Mouse (Mus musculus): ENCODE data around the gene Pipox. TPM values are rescaled to one million over a fixed set of nuclear protein-coding genes. Genes with fewer than 3 reads are reported as not detected.

Pipox gene
- total and polyA plus RNA-seq, 2 experiments, result 222 to 251 TPM

GRCm38 (mm10) chr11:77934111-77934521 is 40.2 kb upstream of the Pipox start:
- 14% methylated on average over 4 of the region's 4 CpGs for WGBS
- H3K9ac ChIP-seq (ENCODE audit: low read depth, low read length), result no peak overlapping the region
- H3K4me1 ChIP-seq (ENCODE audit: control insufficient read depth, insufficient read depth, low read length), result 0 out of 2 replicates have a peak, but pooled peaks cover 2% of the 10 kb centered on the region
- no peak for TF ChIP-seq POLR2A (IDR thresholded peaks at IDR 0.05; ENCODE audit: extremely low read depth, insufficient read depth, low read length)
- no peak for TF ChIP-seq CTCF (IDR thresholded peaks at IDR 0.05; ENCODE audit: low read depth, low read length)
- peaks cover 31% of the 10 kb centered on the region for H3K27me3 ChIP-seq (ENCODE audit: control insufficient read depth, insufficient read depth, low read length)
- H3K27ac ChIP-seq (replicated peaks; ENCODE audit: insufficient read depth, low read depth, low read length), result no peak overlapping the region
- H3K4me3 ChIP-seq (ENCODE audit: insufficient read depth, low read depth, low read length), result no peak overlapping the region
- no peaks in the 10 kb centered on the region for H3K79me2 ChIP-seq (ENCODE audit: control insufficient read depth, insufficient read depth, low read length)
- DNase-seq (ENCODE audit: extremely low read depth, low read depth, low spot score), result no peak
- H3K36me3 ChIP-seq (ENCODE audit: control insufficient read depth, insufficient read depth, low read length), result no peaks in the 10 kb centered on the region

GRCm38 (mm10) chr11:77932576-77932975 is 38.7 kb upstream of the Pipox start:
- Histone ChIP-seq H3K9ac (ENCODE audit: low read depth, low read length) (no peak overlapping the region), H3K27ac (replicated peaks; ENCODE audit: insufficient read depth, low read depth, low read length) (no peak overlapping the region), H3K79me2 (ENCODE audit: control insufficient read depth, insufficient read depth, low read length) (no peaks in the 10 kb centered on the region), H3K36me3 (ENCODE audit: control insufficient read depth, insufficient read depth, low read length) (no peaks in the 10 kb centered on the region), H3K27me3 (ENCODE audit: control insufficient read depth, insufficient read depth, low read length) (peaks cover 31% of the 10 kb centered on the region), H3K4me1 (ENCODE audit: control insufficient read depth, insufficient read depth, low read length) (0 out of 2 replicates have a peak, but pooled peaks cover 2% of the 10 kb centered on the region), H3K4me3 (ENCODE audit: insufficient read depth, low read depth, low read length) (no peak overlapping the region)
- no peak for DNase-seq (ENCODE audit: extremely low read depth, low read depth, low spot score)
- WGBS, result 46% methylated on average over 5 of the region's 5 CpGs
- TF ChIP-seq CTCF (IDR thresholded peaks at IDR 0.05; ENCODE audit: low read depth, low read length) (no peak), POLR2A (IDR thresholded peaks at IDR 0.05; ENCODE audit: extremely low read depth, insufficient read depth, low read length) (no peak)

- WGBS, result 6% methylated on average over 41 of the region's 41 CpGs
- Histone ChIP-seq H3K27ac (replicated peaks; ENCODE audit: insufficient read depth, low read depth, low read length) (no peak overlapping the region), H3K4me1 (ENCODE audit: control insufficient read depth, insufficient read depth, low read length) (0 out of 2 replicates have a peak, but pooled peaks cover 2% of the 10 kb centered on the region), H3K9ac (ENCODE audit: low read depth, low read length) (no peak overlapping the region), H3K27me3 (ENCODE audit: control insufficient read depth, insufficient read depth, low read length) (peaks cover 31% of the 10 kb centered on the region), H3K4me3 (ENCODE audit: insufficient read depth, low read depth, low read length) (no peak overlapping the region), H3K36me3 (ENCODE audit: control insufficient read depth, insufficient read depth, low read length) (no peaks in the 10 kb centered on the region), H3K79me2 (ENCODE audit: control insufficient read depth, insufficient read depth, low read length) (no peaks in the 10 kb centered on the region)
- no peak for TF ChIP-seq POLR2A (IDR thresholded peaks at IDR 0.05; ENCODE audit: extremely low read depth, insufficient read depth, low read length)
- no peak for TF ChIP-seq CTCF (IDR thresholded peaks at IDR 0.05; ENCODE audit: low read depth, low read length)
- no peak for DNase-seq (ENCODE audit: extremely low read depth, low read depth, low spot score)
Measured at GRCm38 (mm10) chr11:77931541-77932433, 37.9 kb upstream of the Pipox start.

- 1% methylated on average over 85 of the region's 94 CpGs for WGBS
- H3K36me3 ChIP-seq (ENCODE audit: control insufficient read depth, insufficient read depth, low read length), result no peaks in the 10 kb centered on the region
- H3K9ac ChIP-seq (ENCODE audit: low read depth, low read length), result no peak within 1 kb of the TSS
- peaks cover 31% of the 10 kb centered on the region for H3K27me3 ChIP-seq (ENCODE audit: control insufficient read depth, insufficient read depth, low read length)
- TF ChIP-seq POLR2A (IDR thresholded peaks at IDR 0.05; ENCODE audit: extremely low read depth, insufficient read depth, low read length) (no peak), CTCF (IDR thresholded peaks at IDR 0.05; ENCODE audit: low read depth, low read length) (no peak)
- 0 out of 2 replicates have a peak, but pooled peaks cover 2% of the 10 kb centered on the region for H3K4me1 ChIP-seq (ENCODE audit: control insufficient read depth, insufficient read depth, low read length)
- H3K27ac ChIP-seq (replicated peaks; ENCODE audit: insufficient read depth, low read depth, low read length), result no peak within 1 kb of the TSS
- no peaks in the 10 kb centered on the region for H3K79me2 ChIP-seq (ENCODE audit: control insufficient read depth, insufficient read depth, low read length)
- peak within 1 kb of the TSS; percentile 52; the same call in 1 of the 2 replicates for H3K4me3 ChIP-seq (ENCODE audit: insufficient read depth, low read depth, low read length)
- peak; percentile 22 for DNase-seq (ENCODE audit: extremely low read depth, low read depth, low spot score)
Measured at GRCm38 (mm10) chr11:77930751-77931540, 37.0 kb upstream of the Pipox start, which contains the start of gene Sez6. Gene Sez6 (plus strand): TSS chr11:77930800.

GRCm38 (mm10) chr11:77927837-77928236 is 33.9 kb upstream of the Pipox start:
- Histone ChIP-seq H3K9ac (ENCODE audit: low read depth, low read length) (no peak overlapping the region), H3K79me2 (ENCODE audit: control insufficient read depth, insufficient read depth, low read length) (no peaks in the 10 kb centered on the region), H3K36me3 (ENCODE audit: control insufficient read depth, insufficient read depth, low read length) (no peaks in the 10 kb centered on the region), H3K27me3 (ENCODE audit: control insufficient read depth, insufficient read depth, low read length) (peaks cover 17% of the 10 kb centered on the region), H3K4me1 (ENCODE audit: control insufficient read depth, insufficient read depth, low read length) (0 out of 2 replicates have a peak, but pooled peaks cover 2% of the 10 kb centered on the region), H3K27ac (replicated peaks; ENCODE audit: insufficient read depth, low read depth, low read length) (no peak overlapping the region), H3K4me3 (ENCODE audit: insufficient read depth, low read depth, low read length) (no peak overlapping the region)
- WGBS, result 70% methylated on average over 5 of the region's 5 CpGs
- no peak for TF ChIP-seq POLR2A (IDR thresholded peaks at IDR 0.05; ENCODE audit: extremely low read depth, insufficient read depth, low read length)
- no peak for TF ChIP-seq CTCF (IDR thresholded peaks at IDR 0.05; ENCODE audit: low read depth, low read length)
- DNase-seq (ENCODE audit: extremely low read depth, low read depth, low spot score), result no peak

All from liver, adult 2 months (tissue).